Mouse (Mus musculus): ENCODE measurements at regions not wholly inside any gene's neighbourhood (a gene's known extent, or its start where the extent isn't known, plus 50 kb on each side); places are given as distances from the start of the nearest gene placed in this dataset.

GRCm38 (mm10) chr8:30863017-30863416, 2565.5 kb upstream of the 5930422O12Rik start:
- no peak for TF ChIP-seq GATA1 (IDR thresholded peaks at IDR 0.05; ENCODE audit: borderline replicate concordance, low read length)
- TF ChIP-seq FLI1 (IDR thresholded peaks at IDR 0.05; ENCODE audit: low read length): no peak

Data from megakaryocyte, embryonic 14.5 days (primary cell).